Mouse (Mus musculus): Measurements from ENCODE around the gene Tysnd1. TPM values are rescaled to one million over a fixed set of nuclear protein-coding genes. Genes with fewer than 3 reads are reported as not detected.

The Tysnd1 gene
- polyA plus RNA-seq, 1 experiment from 2014 or later: 35.7 TPM

GRCm38 (mm10) chr10:61729181-61729580 is 33.9 kb downstream of the Tysnd1 start:
- Histone ChIP-seq H3K9me3 (no peaks in the 10 kb centered on the region), H3K4me3 (no peak overlapping the region)
- WGBS: 85% methylated on average over 11 of the region's 11 CpGs

DNA sequence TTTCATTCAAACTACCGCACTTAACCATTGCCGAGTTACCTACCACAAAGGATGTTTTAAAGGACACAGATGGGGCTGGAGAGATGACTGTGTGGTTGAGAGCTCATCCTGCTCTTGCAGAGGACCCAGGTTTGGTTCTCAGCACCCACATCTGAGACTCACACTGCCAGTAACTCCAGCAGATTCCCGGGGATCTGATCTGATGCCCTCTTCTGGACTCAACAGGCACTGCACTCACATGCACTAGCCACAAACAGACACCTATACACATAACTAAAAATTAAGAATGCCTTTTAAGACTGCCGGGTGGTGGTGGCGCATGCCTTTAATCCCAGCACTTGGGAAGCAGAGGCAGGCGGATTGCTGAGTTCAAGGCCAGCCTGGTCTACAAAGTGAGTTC is 34.9 kb downstream of the Tysnd1 start:
- Histone ChIP-seq H3K4me1 (replicated peaks) (no peaks in the 10 kb centered on the region; the same call in 1 of the 2 replicates), H3K4me3 (no peak overlapping the region), H3K27me3 (ENCODE audit: insufficient read depth, poor library complexity, severe bottlenecking) (no peaks in the 10 kb centered on the region), H3K36me3 (no peaks in the 10 kb centered on the region), H3K9me3 (no peaks in the 10 kb centered on the region), H3K27ac (no peak overlapping the region)
- DNase-seq (ENCODE audit: low spot score): no peak
- 96% methylated on average over 6 of the region's 6 CpGs for WGBS

More at GRCm38 (mm10) chr10:61729181-61729580, 33.9 kb downstream of the Tysnd1 start:
- Histone ChIP-seq H3K4me1 (replicated peaks) (no peaks in the 10 kb centered on the region; the same call in 1 of the 2 replicates), H3K27me3 (ENCODE audit: insufficient read depth, poor library complexity, severe bottlenecking) (no peaks in the 10 kb centered on the region), H3K36me3 (no peaks in the 10 kb centered on the region), H3K27ac (no peak overlapping the region)
- no peak for DNase-seq (ENCODE audit: low spot score)

DNA sequence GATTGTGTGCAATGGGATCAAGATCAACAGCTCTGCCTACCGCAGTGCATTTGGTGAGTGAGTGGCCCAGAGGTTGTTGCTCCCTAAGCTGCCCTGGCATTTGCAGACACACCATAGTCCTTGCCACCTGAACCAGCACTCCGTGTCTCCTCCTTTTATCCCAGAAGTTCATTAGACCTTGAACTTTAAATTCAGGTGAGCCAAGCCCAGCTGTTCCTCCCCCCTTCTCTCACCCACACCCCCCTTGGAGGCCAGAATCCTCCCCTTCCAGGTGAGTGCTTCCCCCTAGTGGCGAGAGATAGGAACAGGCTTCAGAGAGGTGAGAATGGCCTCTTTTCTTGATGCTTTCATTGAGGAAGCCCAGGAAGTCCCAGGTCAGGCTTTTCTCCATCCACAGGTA is 39.1 kb downstream of the Tysnd1 start:
- H3K9me3 ChIP-seq: no peaks in the 10 kb centered on the region
- WGBS: 41% methylated on average over 3 of the region's 3 CpGs
- no peaks in the 10 kb centered on the region for H3K4me1 ChIP-seq (replicated peaks)
- H3K27ac ChIP-seq: no peak overlapping the region
- H3K36me3 ChIP-seq: peaks cover 31% of the 10 kb centered on the region
- no peak overlapping the region for H3K4me3 ChIP-seq
- no peaks in the 10 kb centered on the region for H3K27me3 ChIP-seq (ENCODE audit: insufficient read depth, poor library complexity, severe bottlenecking)
- peak; percentile 21 for DNase-seq (ENCODE audit: low spot score)

DNA sequence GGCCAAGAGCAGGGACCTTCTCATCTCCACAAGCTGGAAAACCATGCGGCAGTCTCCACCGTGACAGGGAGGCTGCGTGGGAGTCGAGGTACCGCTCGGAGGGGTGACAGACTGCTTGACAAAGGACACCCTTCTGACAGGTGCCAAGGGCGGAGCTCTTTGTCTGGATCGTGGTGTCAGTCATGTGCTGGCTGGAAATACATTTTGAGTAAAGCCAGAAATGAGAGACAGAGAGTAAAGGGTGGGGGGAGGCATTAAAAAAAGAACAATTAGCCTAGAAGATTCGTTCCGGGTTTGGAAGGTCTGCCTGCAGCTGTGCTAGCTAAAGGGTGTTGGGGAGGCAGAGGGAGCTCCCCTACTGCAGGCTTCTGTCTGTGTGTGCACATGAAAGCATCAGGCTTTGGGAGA is 41.4 kb downstream of the Tysnd1 start:
- no peaks in the 10 kb centered on the region for H3K27me3 ChIP-seq (ENCODE audit: insufficient read depth, poor library complexity, severe bottlenecking)
- H3K4me1 ChIP-seq (replicated peaks): no peaks in the 10 kb centered on the region
- no peak overlapping the region for H3K4me3 ChIP-seq
- no peaks in the 10 kb centered on the region for H3K9me3 ChIP-seq
- H3K36me3 ChIP-seq: peaks cover 54% of the 10 kb centered on the region
- no peak for DNase-seq (ENCODE audit: low spot score)
- WGBS: 80% methylated on average over 10 of the region's 10 CpGs
- H3K27ac ChIP-seq: no peak overlapping the region; the same call in 1 of the 2 replicates

DNA sequence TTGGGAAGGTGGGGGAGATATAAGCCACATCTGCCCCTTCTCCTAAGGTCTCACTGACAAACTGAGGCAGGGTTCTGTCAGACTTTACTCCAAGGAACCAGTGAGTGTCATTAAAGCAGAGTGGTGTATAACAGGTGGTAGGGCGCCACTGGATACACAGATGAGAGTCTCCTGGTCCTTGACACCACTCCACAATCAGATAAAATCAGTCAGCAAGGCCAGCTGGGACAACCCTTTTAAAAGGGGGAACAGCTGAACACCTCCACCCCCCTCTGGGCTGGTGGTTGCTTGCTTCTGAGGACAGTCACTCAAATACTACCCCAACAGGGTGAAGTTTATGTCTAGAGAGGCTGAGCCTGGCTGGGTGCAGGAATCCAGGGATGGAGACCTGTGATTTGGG is 42.2 kb downstream of the Tysnd1 start:
- WGBS: 95% methylated on average over 1 of the region's 1 CpGs
- Histone ChIP-seq H3K27ac (no peak overlapping the region), H3K27me3 (ENCODE audit: insufficient read depth, poor library complexity, severe bottlenecking) (no peaks in the 10 kb centered on the region), H3K36me3 (peaks cover 63% of the 10 kb centered on the region), H3K4me1 (replicated peaks) (no peaks in the 10 kb centered on the region), H3K9me3 (no peaks in the 10 kb centered on the region), H3K4me3 (no peak overlapping the region)
- DNase-seq (ENCODE audit: low spot score): no peak

GRCm38 (mm10) chr10:61738126-61738525 is 42.8 kb downstream of the Tysnd1 start:
- Histone ChIP-seq H3K27me3 (ENCODE audit: insufficient read depth, poor library complexity, severe bottlenecking) (no peaks in the 10 kb centered on the region), H3K36me3 (peaks cover 69% of the 10 kb centered on the region), H3K4me3 (no peak overlapping the region), H3K4me1 (replicated peaks) (no peaks in the 10 kb centered on the region), H3K9me3 (no peaks in the 10 kb centered on the region), H3K27ac (no peak overlapping the region)
- 90% methylated on average over 4 of the region's 4 CpGs for WGBS
- DNase-seq (ENCODE audit: low spot score): no peak

- no peaks in the 10 kb centered on the region for H3K4me1 ChIP-seq (replicated peaks)
- H3K36me3 ChIP-seq: peaks cover 100% of the 10 kb centered on the region
Observed at GRCm38 (mm10) chr10:61741306-61741705, 46.0 kb downstream of the Tysnd1 start.

GRCm38 (mm10) chr10:61741873-61742272 is 46.6 kb downstream of the Tysnd1 start:
- H3K27me3 ChIP-seq (ENCODE audit: insufficient read depth, poor library complexity, severe bottlenecking): no peaks in the 10 kb centered on the region
- H3K4me3 ChIP-seq: no peak overlapping the region
- no peak overlapping the region for H3K27ac ChIP-seq
- peaks cover 100% of the 10 kb centered on the region for H3K36me3 ChIP-seq
- DNase-seq (ENCODE audit: low spot score): no peak
- peaks cover 12% of the 10 kb centered on the region for H3K9me3 ChIP-seq
- H3K4me1 ChIP-seq (replicated peaks): no peaks in the 10 kb centered on the region
- 89% methylated on average over 4 of the region's 4 CpGs for WGBS

More at GRCm38 (mm10) chr10:61741306-61741705, 46.0 kb downstream of the Tysnd1 start:
- H3K9me3 ChIP-seq: peaks cover 12% of the 10 kb centered on the region
- H3K27me3 ChIP-seq (ENCODE audit: insufficient read depth, poor library complexity, severe bottlenecking): no peaks in the 10 kb centered on the region
- no peak overlapping the region for H3K27ac ChIP-seq
- no peak for DNase-seq (ENCODE audit: low spot score)
- no peak overlapping the region for H3K4me3 ChIP-seq
- 100% methylated on average over 1 of the region's 1 CpGs for WGBS

DNA sequence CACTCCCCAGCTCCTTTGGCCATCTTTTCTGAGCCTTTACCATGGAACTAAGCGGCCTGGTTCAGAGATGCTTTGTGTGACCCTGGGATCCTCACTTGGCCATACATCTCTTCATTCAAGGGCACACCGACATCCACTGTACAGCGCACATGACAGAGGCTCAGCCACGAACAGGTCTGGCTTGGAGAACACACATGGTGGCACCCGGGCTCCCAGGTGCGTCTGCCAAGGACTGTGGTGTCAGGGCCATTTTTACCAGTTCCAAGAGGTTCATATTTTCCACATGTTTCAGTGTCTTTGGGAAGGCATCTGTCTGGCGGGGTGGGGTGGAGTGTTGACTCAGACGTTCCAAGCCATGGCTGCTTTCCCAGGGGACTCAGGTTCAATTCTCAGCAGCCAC is 47.0 kb downstream of the Tysnd1 start:
- WGBS: 96% methylated on average over 8 of the region's 8 CpGs
- H3K9me3 ChIP-seq: peaks cover 12% of the 10 kb centered on the region
- no peak overlapping the region for H3K27ac ChIP-seq
- no peaks in the 10 kb centered on the region for H3K27me3 ChIP-seq (ENCODE audit: insufficient read depth, poor library complexity, severe bottlenecking)
- H3K36me3 ChIP-seq: peaks cover 100% of the 10 kb centered on the region
- DNase-seq (ENCODE audit: low spot score): no peak
- H3K4me1 ChIP-seq (replicated peaks): no peaks in the 10 kb centered on the region
- H3K4me3 ChIP-seq: no peak overlapping the region

GRCm38 (mm10) chr10:61745133-61745532 is 49.8 kb downstream of the Tysnd1 start:
- Histone ChIP-seq H3K36me3 (peaks cover 100% of the 10 kb centered on the region), H3K4me1 (replicated peaks) (no peaks in the 10 kb centered on the region), H3K4me3 (no peak overlapping the region), H3K27ac (no peak overlapping the region), H3K9me3 (peaks cover 12% of the 10 kb centered on the region), H3K27me3 (ENCODE audit: insufficient read depth, poor library complexity, severe bottlenecking) (no peaks in the 10 kb centered on the region)
- DNase-seq (ENCODE audit: low spot score): peak; percentile 49
- WGBS: 89% methylated on average over 4 of the region's 4 CpGs

DNA sequence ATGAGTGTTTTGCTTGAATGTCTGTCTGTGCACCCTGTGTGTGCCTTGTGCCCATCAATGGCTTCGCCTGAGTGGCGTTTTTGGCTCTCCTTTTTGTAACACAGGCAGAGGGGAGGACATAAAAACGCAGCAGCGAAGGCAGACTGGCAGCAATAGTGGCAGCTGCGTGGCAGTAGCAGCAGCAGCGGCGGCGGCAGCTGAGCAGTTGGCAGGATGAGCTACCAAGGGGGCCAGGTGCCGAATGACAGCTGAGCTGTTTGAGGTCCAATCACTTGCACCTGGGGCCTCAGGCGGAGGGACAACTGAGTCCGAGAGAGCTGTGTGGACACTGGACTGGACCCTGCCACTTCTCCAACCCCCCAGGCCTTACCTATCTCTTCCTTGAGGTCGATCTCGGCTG is 52.0 kb downstream of the Tysnd1 start:
- H3K27me3 ChIP-seq (ENCODE audit: insufficient read depth, poor library complexity, severe bottlenecking): no peaks in the 10 kb centered on the region
- H3K9me3 ChIP-seq: peaks cover 12% of the 10 kb centered on the region
- no peak for DNase-seq (ENCODE audit: low spot score)
- no peaks in the 10 kb centered on the region for H3K4me1 ChIP-seq (replicated peaks)
- 93% methylated on average over 13 of the region's 13 CpGs for WGBS
- no peak overlapping the region for H3K27ac ChIP-seq
- no peak overlapping the region for H3K4me3 ChIP-seq
- peaks cover 100% of the 10 kb centered on the region for H3K36me3 ChIP-seq

DNA sequence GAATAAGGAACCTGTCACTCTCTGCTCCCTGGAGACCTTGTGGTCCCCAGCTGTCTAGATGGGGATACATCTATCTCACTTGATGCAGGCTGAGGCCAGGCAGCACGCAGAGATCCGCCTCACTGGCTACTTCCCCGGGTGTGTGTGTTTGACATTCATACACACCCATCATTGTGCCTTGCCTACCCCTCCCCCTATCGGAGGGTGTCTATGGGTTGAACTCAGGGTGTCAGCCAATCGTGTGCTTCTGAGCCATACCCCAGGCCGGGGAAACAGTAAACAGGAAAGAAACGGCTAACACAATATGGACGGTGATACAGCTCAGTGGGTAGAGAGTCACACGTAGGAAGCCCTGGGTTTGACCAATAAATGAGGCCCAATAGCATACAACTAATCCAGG is 54.7 kb downstream of the Tysnd1 start:
- Histone ChIP-seq H3K4me3 (no peak overlapping the region), H3K9me3 (peaks cover 9% of the 10 kb centered on the region), H3K27me3 (ENCODE audit: insufficient read depth, poor library complexity, severe bottlenecking) (no peaks in the 10 kb centered on the region), H3K36me3 (peaks cover 100% of the 10 kb centered on the region), H3K27ac (no peak overlapping the region), H3K4me1 (replicated peaks) (no peaks in the 10 kb centered on the region)
- no peak for DNase-seq (ENCODE audit: low spot score)
- 93% methylated on average over 9 of the region's 9 CpGs for WGBS

DNA sequence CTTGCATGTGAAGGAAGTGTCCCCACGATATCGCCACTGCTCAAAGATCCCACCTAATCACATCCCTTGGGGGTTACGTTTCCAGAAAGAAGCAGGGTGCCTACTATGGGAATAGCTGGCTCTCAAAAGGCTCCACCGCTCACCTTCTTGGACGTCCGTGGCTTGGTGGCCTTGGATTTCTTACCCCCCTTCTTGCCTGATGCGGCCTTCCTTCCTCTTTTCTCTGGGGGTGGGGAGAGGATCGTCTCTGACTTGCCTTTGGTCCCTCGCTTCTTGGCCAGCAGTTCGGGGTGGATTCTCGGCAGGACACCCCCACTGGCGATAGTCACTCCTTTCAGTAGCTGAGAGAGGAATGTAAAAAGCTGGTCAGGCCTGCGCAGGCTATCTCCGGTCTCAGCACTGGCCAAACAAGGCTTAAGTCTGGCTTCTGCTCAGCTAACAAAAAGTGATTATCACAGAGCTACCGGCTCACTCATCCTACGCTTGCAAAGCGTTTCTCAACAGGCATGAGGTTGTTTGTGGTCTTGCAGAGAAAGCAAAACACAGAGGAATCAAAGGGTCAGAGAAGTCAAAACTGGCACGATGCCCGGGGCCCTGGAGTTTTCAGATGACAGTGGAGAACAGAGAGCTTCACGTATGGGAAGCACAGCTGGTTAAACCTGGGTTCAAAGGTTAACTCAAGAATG is 56.4 kb downstream of the Tysnd1 start:
- DNase-seq (ENCODE audit: low spot score): no peak
- Histone ChIP-seq H3K4me3 (no peak overlapping the region), H3K27me3 (ENCODE audit: insufficient read depth, poor library complexity, severe bottlenecking) (no peaks in the 10 kb centered on the region), H3K9me3 (no peaks in the 10 kb centered on the region), H3K4me1 (replicated peaks) (no peaks in the 10 kb centered on the region), H3K36me3 (peaks cover 100% of the 10 kb centered on the region), H3K27ac (no peak overlapping the region)
- WGBS: 84% methylated on average over 20 of the region's 20 CpGs
